Mouse (Mus musculus) right cerebral cortex, postnatal 36 days (tissue): ENCODE data around the gene Flad1.
A peak's percentile ranks its signal among the peaks of the same experiment; 100 is the strongest.

Source experiments
- DNase-seq, 2 experiments: peaks; one replicate each; pipeline ENCODE4 v3.0.0; 2022; ENCODE audit warnings: low spot score in 2 of 2, mixed read lengths in 1 of 2

The Flad1 gene

GRCm38 (mm10) chr3:89411490-89412393, at the start of gene Flad1:
Gene Flad1, minus strand, starts transcription at chr3:89411870.
- peak; percentile 98 to 99 for DNase-seq

GRCm38 (mm10) chr3:89458965-89459807, 47.5 kb upstream of the Flad1 start:
- peak; percentile 83 to 86 for DNase-seq

GRCm38 (mm10) chr3:89458372-89458964, 46.8 kb upstream of the Flad1 start:
- DNase-seq = peak in 1 of 2 experiments; percentile 42

GRCm38 (mm10) chr3:89456726-89457665, 45.3 kb upstream of the Flad1 start:
- no peak for DNase-seq

- DNase-seq = no peak
Measured at GRCm38 (mm10) chr3:89455786-89456285, 44.2 kb upstream of the Flad1 start.

GRCm38 (mm10) chr3:89454401-89455177, 42.9 kb upstream of the Flad1 start, which contains the start of gene Pmvk:
Gene Pmvk, plus strand, starts transcription at chr3:89454541.
- DNase-seq = no peak

- no peak for DNase-seq
Measured at GRCm38 (mm10) chr3:89451916-89452315, 40.2 kb upstream of the Flad1 start.

GRCm38 (mm10) chr3:89449541-89449940, 37.9 kb upstream of the Flad1 start:
- DNase-seq = peak; percentile 40 to 51

GRCm38 (mm10) chr3:89448720-89449537, 37.3 kb upstream of the Flad1 start:
- DNase-seq = no peak

- DNase-seq = no peak
Measured at GRCm38 (mm10) chr3:89440691-89441090, 29.0 kb upstream of the Flad1 start.

- no peak for DNase-seq
Measured at GRCm38 (mm10) chr3:89437269-89437668, 25.6 kb upstream of the Flad1 start.

GRCm38 (mm10) chr3:89436176-89437113, 24.8 kb upstream of the Flad1 start, which contains the start of gene Pbxip1:
Gene Pbxip1, plus strand, starts transcription at chr3:89436706.
- no peak for DNase-seq

- DNase-seq = no peak
Measured at GRCm38 (mm10) chr3:89435041-89435440, 23.4 kb upstream of the Flad1 start.

GRCm38 (mm10) chr3:89434532-89434931, 22.9 kb upstream of the Flad1 start:
- no peak for DNase-seq

GRCm38 (mm10) chr3:89432606-89433005, 20.9 kb upstream of the Flad1 start:
- DNase-seq = no peak

- peak; percentile 96 to 97 for DNase-seq
Measured at GRCm38 (mm10) chr3:89430171-89431159, 18.8 kb upstream of the Flad1 start, which contains the start of gene Pygo2. Gene Pygo2, plus strand, starts transcription at chr3:89430214.
